Mouse (Mus musculus): ENCODE measurements around the gene Cyp27a1.

DNA sequence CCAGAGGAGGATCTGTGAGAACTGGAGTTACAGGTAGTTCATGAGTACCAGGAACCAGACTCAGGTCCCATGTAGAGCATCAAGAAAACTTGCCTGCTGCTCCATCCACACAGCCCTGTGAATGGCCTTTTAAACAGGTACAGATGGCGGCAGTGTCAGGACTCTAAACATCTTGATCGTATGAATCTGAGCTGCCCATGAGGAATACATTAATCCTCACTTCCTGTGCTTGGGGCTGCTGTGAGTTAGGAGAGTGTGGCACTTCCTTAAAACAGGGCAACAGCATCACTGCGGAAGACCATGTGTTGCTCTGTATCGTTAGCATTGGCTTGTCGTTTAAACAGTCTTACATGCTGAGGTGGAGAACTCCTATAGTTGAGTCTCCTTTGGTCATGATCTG, 2.1 kb downstream of the Cyp27a1 start:
- TF ChIP-seq CTCF (IDR thresholded peaks at IDR 0.05; ENCODE audit: borderline replicate concordance, extremely low read depth, insufficient read depth, insufficient read length) (no peak), POLR2A (IDR thresholded peaks at IDR 0.05; ENCODE audit: borderline replicate concordance, extremely low read depth, insufficient read depth, insufficient read length, poor library complexity, severe bottlenecking) (no peak)
